Mouse (Mus musculus): ENCODE results near the gene Afm. TPM values are rescaled to one million over a fixed set of nuclear protein-coding genes. Genes with fewer than 3 reads are reported as not detected.

Gene Afm
- polyA plus RNA-seq, 2 experiments = not detected

DNA sequence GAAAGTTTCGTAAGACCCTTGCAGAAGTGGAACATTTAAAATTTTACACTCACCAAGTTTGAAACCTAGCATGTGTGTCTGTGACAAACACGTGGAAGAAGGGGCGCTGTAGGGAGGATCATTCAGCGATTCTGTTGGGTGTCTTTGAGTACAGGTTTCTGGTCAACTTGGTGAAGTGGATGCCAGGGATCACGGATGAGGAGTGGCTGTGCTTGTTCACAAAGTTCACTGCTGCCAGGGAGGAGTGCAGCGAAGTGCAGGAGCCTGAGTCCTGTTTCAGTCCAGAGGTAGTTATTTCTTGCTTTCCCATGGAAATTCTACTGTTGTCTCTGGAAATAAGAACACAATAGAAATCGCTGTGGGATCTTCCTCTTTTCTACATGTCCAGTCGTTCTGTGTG, 32.5 kb downstream of the Afm start:
- no peak for TF ChIP-seq POLR2A (IDR thresholded peaks at IDR 0.05; ENCODE audit: borderline replicate concordance, extremely low read depth, insufficient read depth, insufficient read length)
- no peak overlapping the region for H3K27ac ChIP-seq (replicated peaks; ENCODE audit: low read depth, low read length)
- H3K4me3 ChIP-seq (replicated peaks; ENCODE audit: low read length) = no peak overlapping the region
- no peaks in the 10 kb centered on the region for H3K36me3 ChIP-seq (ENCODE audit: control insufficient read depth, insufficient read depth, low read length)
- no peaks in the 10 kb centered on the region for H3K27me3 ChIP-seq (ENCODE audit: control insufficient read depth, insufficient read depth, low read length)
- H3K9me3 ChIP-seq (ENCODE audit: control insufficient read depth, low read length) = no peaks in the 10 kb centered on the region
- WGBS = 86% methylated on average over 8 of the region's 8 CpGs
- DNase-seq (ENCODE audit: low spot score) = no peak
- H3K9ac ChIP-seq (ENCODE audit: low read depth, low read length, severe bottlenecking) = no peak overlapping the region
- no peaks in the 10 kb centered on the region for H3K4me1 ChIP-seq (ENCODE audit: control insufficient read depth, insufficient read depth, low read length)
- ATAC-seq (ENCODE audit: low FRiP score, low read depth) = no peak
- no peak overlapping the region for H3K4me2 ChIP-seq (replicated peaks; ENCODE audit: low read depth, low read length, severe bottlenecking)

DNA sequence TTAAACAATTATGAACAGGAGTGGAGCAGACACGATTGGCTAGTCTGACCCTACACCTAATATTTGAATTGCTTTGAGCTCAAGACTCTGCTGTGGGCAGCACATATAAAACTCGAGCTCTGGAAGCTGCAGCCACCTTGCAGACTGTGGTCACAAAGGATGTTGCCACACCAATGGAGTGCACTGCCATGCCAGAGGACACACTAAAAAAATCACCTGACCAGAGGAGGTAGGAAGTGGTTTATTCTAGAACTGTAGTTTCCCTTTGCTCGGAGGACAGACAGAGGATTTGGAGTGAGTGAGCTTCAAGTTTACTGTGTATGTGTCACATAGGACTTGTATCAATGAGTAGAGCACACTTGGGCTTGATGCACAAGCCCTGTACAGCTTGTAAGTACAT, 37.3 kb downstream of the Afm start:
- 74% methylated on average over 3 of the region's 3 CpGs for WGBS

GRCm38 (mm10) chr5:90560743-90561142, 42.0 kb downstream of the Afm start, which contains the start of gene 5830473C10Rik:
Gene 5830473C10Rik (plus strand): TSS chr5:90561107.
- no peak within 1 kb of the TSS for H3K9ac ChIP-seq (ENCODE audit: low read depth, low read length, severe bottlenecking)
- ATAC-seq (ENCODE audit: low FRiP score, low read depth) (no peak), DNase-seq (ENCODE audit: low spot score) (no peak)
- TF ChIP-seq POLR2A (IDR thresholded peaks at IDR 0.05; ENCODE audit: borderline replicate concordance, extremely low read depth, insufficient read depth, insufficient read length) = no peak
- no peaks in the 10 kb centered on the region for H3K4me1 ChIP-seq (ENCODE audit: control insufficient read depth, insufficient read depth, low read length)
- no peaks in the 10 kb centered on the region for H3K36me3 ChIP-seq (ENCODE audit: control insufficient read depth, insufficient read depth, low read length)
- WGBS = 86% methylated on average over 6 of the region's 6 CpGs
- H3K27ac ChIP-seq (replicated peaks; ENCODE audit: low read depth, low read length) = no peak within 1 kb of the TSS
- no peaks in the 10 kb centered on the region for H3K27me3 ChIP-seq (ENCODE audit: control insufficient read depth, insufficient read depth, low read length)
- no peak within 1 kb of the TSS for H3K4me3 ChIP-seq (replicated peaks; ENCODE audit: low read length)
- H3K9me3 ChIP-seq (ENCODE audit: control insufficient read depth, low read length) = no peaks in the 10 kb centered on the region
- H3K4me2 ChIP-seq (replicated peaks; ENCODE audit: low read depth, low read length, severe bottlenecking) = no peak within 1 kb of the TSS

More for the DNA sequence above, 37.3 kb downstream of the Afm start:
- no peaks in the 10 kb centered on the region for H3K27me3 ChIP-seq (ENCODE audit: control insufficient read depth, insufficient read depth, low read length)
- H3K9ac ChIP-seq (ENCODE audit: low read depth, low read length, severe bottlenecking) = no peak overlapping the region
- H3K4me3 ChIP-seq (replicated peaks; ENCODE audit: low read length) = no peak overlapping the region
- H3K4me2 ChIP-seq (replicated peaks; ENCODE audit: low read depth, low read length, severe bottlenecking) = no peak overlapping the region
- DNase-seq (ENCODE audit: low spot score) (no peak), ATAC-seq (ENCODE audit: low FRiP score, low read depth) (no peak)
- no peaks in the 10 kb centered on the region for H3K4me1 ChIP-seq (ENCODE audit: control insufficient read depth, insufficient read depth, low read length)
- TF ChIP-seq POLR2A (IDR thresholded peaks at IDR 0.05; ENCODE audit: borderline replicate concordance, extremely low read depth, insufficient read depth, insufficient read length) = no peak
- no peaks in the 10 kb centered on the region for H3K36me3 ChIP-seq (ENCODE audit: control insufficient read depth, insufficient read depth, low read length)
- H3K9me3 ChIP-seq (ENCODE audit: control insufficient read depth, low read length) = no peaks in the 10 kb centered on the region
- H3K27ac ChIP-seq (replicated peaks; ENCODE audit: low read depth, low read length) = no peak overlapping the region

DNA sequence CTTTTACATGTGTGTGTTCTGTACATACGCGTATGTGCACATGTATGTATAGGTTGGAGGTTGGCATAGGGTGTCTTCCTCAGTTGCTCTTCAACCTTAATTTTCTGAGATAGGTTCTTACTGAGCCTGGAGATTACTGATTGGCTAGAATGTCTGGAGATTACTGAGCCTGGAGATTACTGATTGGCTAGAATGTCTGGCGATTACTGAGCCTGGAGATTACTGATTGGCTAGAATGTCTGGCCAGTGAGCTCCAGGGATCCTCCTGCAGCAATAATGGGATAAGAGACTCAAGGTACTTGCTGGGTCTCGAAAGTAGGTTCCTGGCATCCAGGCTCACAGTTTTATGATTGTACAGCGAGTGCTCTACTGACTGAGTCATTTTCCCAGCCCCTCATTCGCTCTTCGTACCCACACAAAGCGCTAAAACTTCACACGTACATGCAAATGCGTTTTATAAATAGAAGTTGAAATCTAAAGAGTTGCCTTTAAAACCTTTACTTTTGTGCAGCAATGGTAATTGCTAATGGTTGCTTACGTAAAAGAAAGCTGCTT, 43.1 kb downstream of the Afm start:
- H3K27me3 ChIP-seq (ENCODE audit: control insufficient read depth, insufficient read depth, low read length) = no peaks in the 10 kb centered on the region
- ATAC-seq (ENCODE audit: low FRiP score, low read depth) = no peak
- H3K9me3 ChIP-seq (ENCODE audit: control insufficient read depth, low read length) = no peaks in the 10 kb centered on the region
- H3K36me3 ChIP-seq (ENCODE audit: control insufficient read depth, insufficient read depth, low read length) = no peaks in the 10 kb centered on the region
- 89% methylated on average over 11 of the region's 11 CpGs for WGBS
- DNase-seq (ENCODE audit: low spot score) = no peak
- no peak overlapping the region for H3K9ac ChIP-seq (ENCODE audit: low read depth, low read length, severe bottlenecking)
- no peak for TF ChIP-seq POLR2A (IDR thresholded peaks at IDR 0.05; ENCODE audit: borderline replicate concordance, extremely low read depth, insufficient read depth, insufficient read length)
- H3K4me2 ChIP-seq (replicated peaks; ENCODE audit: low read depth, low read length, severe bottlenecking) = no peak overlapping the region
- no peak overlapping the region for H3K27ac ChIP-seq (replicated peaks; ENCODE audit: low read depth, low read length)
- no peak overlapping the region for H3K4me3 ChIP-seq (replicated peaks; ENCODE audit: low read length)
- H3K4me1 ChIP-seq (ENCODE audit: control insufficient read depth, insufficient read depth, low read length) = no peaks in the 10 kb centered on the region

DNA sequence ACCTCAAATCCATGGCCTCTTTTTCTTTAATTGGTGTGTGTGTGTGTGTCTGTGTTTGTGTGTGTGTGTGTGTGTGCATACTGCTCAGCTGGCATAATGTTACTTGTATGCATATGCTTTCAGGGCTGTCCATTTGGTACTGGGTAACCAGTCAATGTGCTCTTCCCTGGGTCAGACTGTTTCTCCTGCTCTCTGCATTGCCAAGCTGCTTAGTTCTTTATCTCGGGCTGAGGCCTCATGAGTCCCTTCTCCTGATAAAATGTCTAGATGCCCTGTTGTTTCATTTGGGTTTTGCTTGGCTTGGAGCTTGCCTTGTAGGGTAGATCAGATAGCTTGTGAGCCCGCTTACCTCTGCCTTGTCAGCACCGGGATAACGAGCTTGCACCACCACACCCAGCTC, 44.1 kb downstream of the Afm start:
- no peak for TF ChIP-seq POLR2A (IDR thresholded peaks at IDR 0.05; ENCODE audit: borderline replicate concordance, extremely low read depth, insufficient read depth, insufficient read length)
- DNase-seq (ENCODE audit: low spot score) (no peak), ATAC-seq (ENCODE audit: low FRiP score, low read depth) (no peak)
- Histone ChIP-seq H3K27ac (replicated peaks; ENCODE audit: low read depth, low read length) (no peak overlapping the region), H3K9ac (ENCODE audit: low read depth, low read length, severe bottlenecking) (no peak overlapping the region), H3K4me2 (replicated peaks; ENCODE audit: low read depth, low read length, severe bottlenecking) (no peak overlapping the region), H3K9me3 (ENCODE audit: control insufficient read depth, low read length) (no peaks in the 10 kb centered on the region), H3K4me3 (replicated peaks; ENCODE audit: low read length) (no peak overlapping the region), H3K27me3 (ENCODE audit: control insufficient read depth, insufficient read depth, low read length) (no peaks in the 10 kb centered on the region), H3K4me1 (ENCODE audit: control insufficient read depth, insufficient read depth, low read length) (no peaks in the 10 kb centered on the region), H3K36me3 (ENCODE audit: control insufficient read depth, insufficient read depth, low read length) (no peaks in the 10 kb centered on the region)
- 76% methylated on average over 4 of the region's 4 CpGs for WGBS

DNA sequence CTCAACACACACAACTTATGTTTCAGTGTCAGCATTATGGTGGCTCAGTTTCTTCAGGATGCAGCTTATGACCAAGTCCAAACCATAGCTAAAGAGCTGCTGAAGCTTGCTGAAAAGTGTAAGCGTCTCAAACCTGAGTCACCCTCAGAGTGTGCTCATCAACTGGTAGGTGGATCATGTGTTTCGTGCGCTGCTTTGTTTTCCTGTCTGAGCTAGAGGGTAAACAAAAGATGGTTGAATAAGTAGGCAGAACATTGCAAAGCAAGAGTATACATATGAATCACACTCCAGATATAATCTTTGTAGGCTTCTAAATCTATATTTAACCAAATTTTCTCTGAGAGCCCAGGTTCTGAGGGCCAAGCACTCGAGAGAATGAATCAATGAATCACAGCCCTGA, 45.4 kb downstream of the Afm start:
- Histone ChIP-seq H3K4me2 (replicated peaks; ENCODE audit: low read depth, low read length, severe bottlenecking) (no peak overlapping the region), H3K36me3 (ENCODE audit: control insufficient read depth, insufficient read depth, low read length) (no peaks in the 10 kb centered on the region), H3K4me1 (ENCODE audit: control insufficient read depth, insufficient read depth, low read length) (no peaks in the 10 kb centered on the region), H3K27me3 (ENCODE audit: control insufficient read depth, insufficient read depth, low read length) (no peaks in the 10 kb centered on the region), H3K9ac (ENCODE audit: low read depth, low read length, severe bottlenecking) (no peak overlapping the region), H3K27ac (replicated peaks; ENCODE audit: low read depth, low read length) (no peak overlapping the region), H3K4me3 (replicated peaks; ENCODE audit: low read length) (no peak overlapping the region), H3K9me3 (ENCODE audit: control insufficient read depth, low read length) (no peaks in the 10 kb centered on the region)
- WGBS = 84% methylated on average over 4 of the region's 4 CpGs
- no peak for ATAC-seq (ENCODE audit: low FRiP score, low read depth)
- no peak for DNase-seq (ENCODE audit: low spot score)
- no peak for TF ChIP-seq POLR2A (IDR thresholded peaks at IDR 0.05; ENCODE audit: borderline replicate concordance, extremely low read depth, insufficient read depth, insufficient read length)

Data from limb, embryonic 14.5 days (tissue).